Mouse (Mus musculus) brain, adult 2 months (tissue): ENCODE measurements around the gene Iqsec1.
A peak's percentile ranks its signal among the peaks of the same experiment; 100 is the strongest.

ENCODE experiments used
- DNase-seq: peaks from one replicate; pipeline ENCODE4 v3.0.0; 2011; ENCODE audit warnings: low read depth, low spot score

Iqsec1 gene

GRCm38 (mm10) chr6:90889356-90890285, 98.9 kb downstream of the Iqsec1 start:
- DNase-seq: peak; percentile 63

- DNase-seq: peak; percentile 47
Observed at GRCm38 (mm10) chr6:90887024-90887775, 101.3 kb downstream of the Iqsec1 start.

DNA sequence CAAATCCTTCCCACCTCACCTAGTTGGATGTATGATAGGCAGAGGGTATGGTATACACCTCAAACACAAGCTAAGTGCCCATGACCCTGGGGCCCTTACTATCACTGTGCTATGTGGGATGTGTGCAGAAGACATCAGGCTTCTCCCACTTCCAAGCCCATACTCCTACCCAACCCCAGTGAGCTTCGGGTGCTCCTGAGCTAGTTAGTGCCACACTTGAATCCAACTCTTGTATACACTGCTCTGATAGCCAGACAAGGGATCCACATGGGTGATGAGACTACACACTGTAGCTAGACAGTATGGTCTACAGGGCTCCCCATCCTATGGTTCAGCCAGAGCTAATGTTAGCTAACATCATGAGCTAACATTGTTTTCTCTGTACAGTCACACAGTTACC, 102.9 kb downstream of the Iqsec1 start:
- DNase-seq: no peak

GRCm38 (mm10) chr6:90884631-90885030, 103.9 kb downstream of the Iqsec1 start:
- no peak for DNase-seq

DNA sequence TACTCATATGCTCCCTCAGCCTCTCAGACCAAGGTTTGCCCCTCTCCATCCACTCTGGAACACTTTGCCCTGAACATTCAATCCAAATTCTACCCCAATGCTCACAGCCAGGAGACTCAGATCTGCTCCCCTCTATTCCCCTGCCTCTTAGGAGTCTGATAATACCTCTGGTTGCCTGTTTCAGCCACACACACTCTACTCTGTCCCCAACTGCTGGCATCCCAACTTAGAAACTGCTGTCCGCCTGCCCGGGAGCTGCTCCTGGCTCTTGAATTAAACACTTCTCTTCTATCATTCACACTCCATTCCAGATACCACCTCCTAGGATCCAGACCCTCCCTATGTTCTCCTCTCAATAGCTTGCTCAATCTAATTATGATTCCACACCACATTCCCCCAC, 107.5 kb downstream of the Iqsec1 start:
- DNase-seq: no peak

DNA sequence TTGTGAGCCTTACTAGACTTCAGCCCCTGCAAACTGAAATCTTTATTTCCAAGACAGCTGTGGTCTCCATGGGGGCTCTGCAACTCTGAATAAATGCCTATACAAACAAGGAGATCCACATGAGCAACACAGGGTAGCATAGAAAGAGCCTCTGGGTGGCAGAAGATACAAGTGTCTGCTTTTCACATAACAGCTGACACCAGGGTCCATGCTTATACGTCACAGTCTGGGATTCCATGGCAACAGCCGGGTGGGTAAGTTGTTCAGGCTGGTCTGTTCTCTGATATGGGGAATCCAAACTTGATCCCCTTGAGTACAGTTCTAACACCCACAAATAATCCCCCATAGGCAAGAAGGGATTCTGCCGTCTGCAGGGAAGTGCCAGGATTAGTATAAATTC, 108.1 kb downstream of the Iqsec1 start:
- peak; percentile 67 for DNase-seq

- peak; percentile 86 for DNase-seq
Observed at GRCm38 (mm10) chr6:90871581-90871980, 116.9 kb downstream of the Iqsec1 start.

GRCm38 (mm10) chr6:90868033-90868432, 120.5 kb downstream of the Iqsec1 start:
- DNase-seq: peak; percentile 67

DNA sequence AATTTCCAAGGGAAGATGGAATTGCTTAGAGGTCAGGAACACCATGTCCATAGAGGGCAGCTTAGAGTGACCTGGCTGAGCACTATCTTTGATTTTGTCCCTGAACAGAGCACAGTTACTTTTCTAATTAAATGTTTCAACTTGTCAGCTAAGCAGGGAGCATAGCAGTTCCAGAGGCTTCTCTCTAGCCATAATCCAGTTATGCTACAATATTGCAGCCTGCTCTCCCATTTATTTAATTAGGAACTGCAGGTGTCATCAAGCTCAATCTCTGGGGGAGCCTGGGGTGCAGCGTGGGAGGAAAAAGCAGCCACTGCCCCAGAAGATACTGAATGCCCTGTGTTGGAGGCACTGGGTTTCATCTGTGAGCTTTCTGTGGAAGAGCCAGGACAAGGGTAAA, 127.1 kb downstream of the Iqsec1 start:
- no peak for DNase-seq

- no peak for DNase-seq
Observed at GRCm38 (mm10) chr6:90857844-90858243, 130.6 kb downstream of the Iqsec1 start.

- no peak for DNase-seq
Observed at GRCm38 (mm10) chr6:90852360-90852759, 136.1 kb downstream of the Iqsec1 start.

DNA sequence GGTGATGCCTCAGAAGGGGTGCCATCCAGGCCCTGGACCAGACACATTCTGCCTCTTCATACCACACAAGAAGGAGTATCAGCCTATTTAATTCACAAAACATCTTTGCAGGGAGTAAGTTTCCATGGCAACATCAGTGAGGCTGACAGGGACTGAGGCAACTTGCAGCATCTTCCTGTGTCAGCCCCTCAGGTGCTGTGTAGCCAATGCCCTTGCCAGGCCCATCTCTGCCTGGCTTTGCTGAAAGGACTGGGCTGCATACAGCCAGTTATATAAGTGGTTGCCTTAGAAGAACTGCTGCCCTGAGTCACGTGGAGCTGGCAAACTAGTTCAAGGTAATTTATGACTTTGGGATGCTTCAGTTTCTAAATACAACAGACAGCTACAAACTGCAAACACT, 140.4 kb downstream of the Iqsec1 start:
- DNase-seq: peak; percentile 77

GRCm38 (mm10) chr6:90847523-90847922, 141.0 kb downstream of the Iqsec1 start:
- DNase-seq: no peak

GRCm38 (mm10) chr6:90839972-90840371, 148.5 kb downstream of the Iqsec1 start:
- no peak for DNase-seq

DNA sequence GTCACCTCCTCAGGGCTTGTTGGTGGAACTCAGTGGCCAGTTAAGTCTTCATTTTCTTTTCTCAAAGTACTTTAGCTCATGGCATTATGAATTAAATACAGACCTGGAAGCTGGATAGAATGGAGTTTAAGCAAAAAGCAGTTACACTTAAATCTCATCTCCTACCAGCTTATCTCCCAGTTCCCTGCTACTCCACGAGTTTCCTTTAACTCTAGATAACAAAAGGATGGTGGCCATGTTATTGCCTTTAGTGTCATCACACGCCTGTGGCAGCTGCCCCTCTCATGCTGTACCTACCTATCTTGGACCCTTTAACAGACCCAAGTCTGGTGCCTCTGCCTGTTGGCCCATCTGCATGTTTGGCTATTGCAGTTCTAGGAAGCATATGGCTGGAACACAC, 151.7 kb downstream of the Iqsec1 start:
- DNase-seq: no peak

- peak; percentile 90 for DNase-seq
Observed at GRCm38 (mm10) chr6:90829536-90829935, 158.9 kb downstream of the Iqsec1 start.

DNA sequence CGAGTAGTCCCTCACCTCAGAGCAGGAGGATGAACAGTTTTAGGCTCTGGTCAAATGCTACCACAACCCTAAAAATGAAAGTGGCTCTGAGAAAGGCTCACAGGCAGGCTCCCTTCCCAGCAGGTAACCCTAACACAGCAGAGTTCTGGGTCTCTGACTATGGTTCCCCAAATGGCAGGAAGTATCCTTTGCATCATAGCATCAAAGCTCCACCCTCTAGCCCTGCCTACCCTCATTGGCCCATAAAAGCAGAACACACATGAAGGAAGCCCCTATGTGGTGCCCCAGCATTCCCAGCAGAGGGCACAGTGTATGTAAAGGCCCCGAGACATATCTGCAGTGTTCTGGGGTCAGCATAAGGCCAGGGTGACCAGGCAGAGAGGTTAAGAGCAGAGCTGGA, 163.4 kb downstream of the Iqsec1 start:
- DNase-seq: no peak

GRCm38 (mm10) chr6:90823322-90823721, 165.2 kb downstream of the Iqsec1 start:
- no peak for DNase-seq

DNA sequence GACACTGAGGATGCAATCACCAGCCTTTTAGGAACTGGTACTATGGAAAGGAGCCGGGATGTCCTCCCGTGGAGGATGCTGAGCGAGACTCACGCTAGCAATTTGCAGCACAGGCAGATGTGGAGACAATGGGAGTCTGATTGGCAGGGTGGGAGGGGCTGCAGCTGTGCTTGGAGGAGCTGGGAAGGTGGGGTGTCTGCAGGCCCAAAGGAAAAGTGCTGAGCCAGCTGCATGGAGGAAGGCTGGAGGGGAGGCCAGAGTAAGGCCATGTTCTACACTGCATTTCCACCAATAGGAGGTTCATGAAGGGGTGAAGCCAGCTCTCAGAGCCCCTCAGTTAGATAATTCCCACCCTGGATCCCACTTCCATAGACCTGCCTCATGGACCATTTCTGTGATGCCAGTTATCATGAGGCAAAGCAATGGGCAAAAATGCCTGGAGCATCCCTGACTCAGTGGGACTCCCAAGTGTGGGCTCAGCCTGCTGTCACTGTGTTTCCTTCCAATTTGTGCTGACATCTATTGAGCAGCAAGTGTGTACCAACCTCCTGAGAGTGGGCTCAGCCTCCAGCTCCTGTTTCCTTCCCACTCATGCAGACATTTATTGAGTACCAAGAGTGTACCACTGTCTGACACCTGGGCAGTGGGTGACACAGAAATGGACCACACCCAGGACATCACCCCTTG, 166.4 kb downstream of the Iqsec1 start:
- DNase-seq: peak; percentile 84

GRCm38 (mm10) chr6:90819880-90820279, 168.6 kb downstream of the Iqsec1 start:
- peak; percentile 75 for DNase-seq

GRCm38 (mm10) chr6:90818956-90819355, 169.5 kb downstream of the Iqsec1 start:
- peak; percentile 94 for DNase-seq

- peak; percentile 44 for DNase-seq
Observed at GRCm38 (mm10) chr6:90816551-90816950, 171.9 kb downstream of the Iqsec1 start.
